Comparison of ENCODE assay signal across 9 mouse cellular contexts in the genomic region with DNA sequence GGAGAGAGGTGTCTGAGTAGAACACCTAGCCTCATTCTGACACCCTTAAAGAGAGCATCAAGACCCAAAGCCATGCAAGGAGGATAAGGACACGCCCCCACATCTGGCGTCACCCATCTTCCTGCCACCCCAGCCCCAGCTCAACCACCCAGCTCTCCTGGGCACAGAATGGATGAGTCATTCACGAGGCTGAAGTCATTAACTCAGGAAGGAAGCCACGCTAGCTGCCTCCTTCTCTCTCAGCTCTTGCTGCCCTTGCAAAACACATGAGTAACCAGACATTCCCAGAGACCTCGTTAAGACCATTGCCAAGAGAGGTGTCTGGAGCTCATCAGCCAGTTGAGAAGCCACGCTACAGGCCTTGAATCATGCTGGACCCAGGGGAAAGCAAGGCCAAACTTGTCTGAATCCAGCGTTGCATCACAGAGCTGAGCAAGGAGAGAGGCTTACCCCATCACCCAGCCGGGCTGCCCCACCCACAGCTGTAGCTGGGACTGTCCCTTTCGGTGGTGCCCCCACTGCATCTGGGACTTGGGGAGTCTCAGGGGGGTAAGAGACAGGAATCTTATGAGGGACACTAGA. TPM values are rescaled to one million over a fixed set of nuclear protein-coding genes. Genes with fewer than 3 reads are reported as not detected.
DNase-seq lines count a peak whose midpoint lies in the region; ATAC-seq lines count a peak whose summit lies in the region.
"Had no signal": no experiment of that assay in that cellular context is flagged by ENCODE, and none has a peak within 500 bp of the region (broad histone marks: within the 10 kb centered on the region; RNA-seq: fewer than 3 reads in every experiment).

No protein-coding gene starts in this region.

- H3K36me3 ChIP-seq in embryonic facial prominence, embryonic 14.5 days (ENCODE audit: control insufficient read depth, insufficient read depth, low read length), result no peaks in the 10 kb centered on the region
- H3K36me3 ChIP-seq in embryonic facial prominence, embryonic 10.5 days (replicated peaks), result no peaks in the 10 kb centered on the region
- no peaks in the 10 kb centered on the region for H3K36me3 ChIP-seq in intestine, embryonic 16.5 days (ENCODE audit: control insufficient read depth, insufficient read depth, low read length)
- H3K36me3 ChIP-seq in hindbrain, embryonic 10.5 days, result no peaks in the 10 kb centered on the region

- WGBS in embryonic facial prominence, embryonic 14.5 days, result 53% methylated on average over 9 of the region's 9 CpGs
- 68% methylated on average over 9 of the region's 9 CpGs for WGBS in embryonic facial prominence, embryonic 10.5 days
- 50% methylated on average over 9 of the region's 9 CpGs for WGBS in intestine, embryonic 16.5 days
- 76% methylated on average over 9 of the region's 9 CpGs for WGBS in hindbrain, embryonic 10.5 days

- peak; percentile 13; the same call in 1 of the 2 replicates for ATAC-seq in embryonic facial prominence, embryonic 14.5 days (ENCODE audit: low read depth)
- ATAC-seq in intestine, embryonic 16.5 days, result peak; percentile 36; the same call in 1 of the 2 replicates

- H3K9ac ChIP-seq in embryonic facial prominence, embryonic 14.5 days (ENCODE audit: low read depth, low read length), result no peak overlapping the region
- H3K9ac ChIP-seq in intestine, embryonic 16.5 days (ENCODE audit: low read depth, low read length), result no peak overlapping the region

- no peak overlapping the region for H3K4me2 ChIP-seq in embryonic facial prominence, embryonic 14.5 days (ENCODE audit: low read depth, low read length)
- no peak overlapping the region for H3K4me2 ChIP-seq in intestine, embryonic 16.5 days (ENCODE audit: low read depth, low read length)

- DNase-seq in embryonic facial prominence, embryonic 14.5 days (ENCODE audit: low spot score), result peak; percentile 49
- DNase-seq in embryonic facial prominence, embryonic 10.5 days (ENCODE audit: low spot score), result no peak
- peak; percentile 64 to 72 for DNase-seq in right cerebral cortex, adult 2 months (ENCODE audit: low spot score in 2 of 2)
- DNase-seq in right cerebral cortex, postnatal 4 days, result no peak
- peak; percentile 49 to 61 for DNase-seq in right cerebral cortex, postnatal 36 days (ENCODE audit: low spot score in 2 of 2)
- no peak for DNase-seq in neural tube, embryonic 10.5 days (ENCODE audit: extremely low spot score, low spot score)
- DNase-seq in hindbrain, embryonic 10.5 days (ENCODE audit: low spot score), result no peak

- no peaks in the 10 kb centered on the region for H3K9me3 ChIP-seq in embryonic facial prominence, embryonic 14.5 days (ENCODE audit: control insufficient read depth, low read length)
- no peaks in the 10 kb centered on the region for H3K9me3 ChIP-seq in embryonic facial prominence, embryonic 10.5 days
- H3K9me3 ChIP-seq in intestine, embryonic 16.5 days (ENCODE audit: control insufficient read depth, low read length), result no peaks in the 10 kb centered on the region
- no peaks in the 10 kb centered on the region for H3K9me3 ChIP-seq in hindbrain, embryonic 10.5 days

- peaks cover 38% of the 10 kb centered on the region for H3K4me1 ChIP-seq in embryonic facial prominence, embryonic 14.5 days (ENCODE audit: control insufficient read depth, insufficient read depth, low read length)
- H3K4me1 ChIP-seq in embryonic facial prominence, embryonic 10.5 days, result peaks cover 68% of the 10 kb centered on the region
- H3K4me1 ChIP-seq in intestine, embryonic 16.5 days (ENCODE audit: control insufficient read depth, insufficient read depth, low read length), result peaks cover 7% of the 10 kb centered on the region; the same call in 1 of the 2 replicates
- H3K4me1 ChIP-seq in hindbrain, embryonic 10.5 days (replicated peaks), result peaks cover 50% of the 10 kb centered on the region

- no peak overlapping the region for H3K4me3 ChIP-seq in embryonic facial prominence, embryonic 14.5 days (ENCODE audit: low read depth, low read length)
- H3K4me3 ChIP-seq in embryonic facial prominence, embryonic 10.5 days, result no peak overlapping the region
- H3K4me3 ChIP-seq in intestine, embryonic 16.5 days (ENCODE audit: low read length), result no peak overlapping the region
- no peak overlapping the region for H3K4me3 ChIP-seq in hindbrain, embryonic 10.5 days
- H3K4me3 ChIP-seq: erythroblast, embryonic 14.5 days had no signal

- H3K27me3 ChIP-seq in embryonic facial prominence, embryonic 14.5 days (replicated peaks; ENCODE audit: control insufficient read depth, insufficient read depth, low read length), result no peaks in the 10 kb centered on the region
- peaks cover 55% of the 10 kb centered on the region for H3K27me3 ChIP-seq in embryonic facial prominence, embryonic 10.5 days (replicated peaks; ENCODE audit: low read depth, poor library complexity, severe bottlenecking)
- H3K27me3 ChIP-seq in intestine, embryonic 16.5 days (replicated peaks; ENCODE audit: control insufficient read depth, insufficient read depth, low read length), result no peaks in the 10 kb centered on the region
- peaks cover 78% of the 10 kb centered on the region for H3K27me3 ChIP-seq in hindbrain, embryonic 10.5 days (ENCODE audit: insufficient read depth, poor library complexity, severe bottlenecking)

- H3K27ac ChIP-seq in embryonic facial prominence, embryonic 14.5 days (replicated peaks; ENCODE audit: low read depth, low read length), result no peak overlapping the region
- H3K27ac ChIP-seq in embryonic facial prominence, embryonic 10.5 days (replicated peaks), result no peak overlapping the region
- H3K27ac ChIP-seq in intestine, embryonic 16.5 days (ENCODE audit: low read length), result no peak overlapping the region
- no peak overlapping the region for H3K27ac ChIP-seq in hindbrain, embryonic 10.5 days

RNA-seq across cellular contexts. Expression of gene Hes1, which starts 39.4 kb away (rescaled TPM):
- polyA plus RNA-seq in embryonic facial prominence, embryonic 14.5 days (2014; fragmentation: Nextera tagmentation; extraction: Ambion mirVana), result 49.8 and 53.5 TPM in 2 replicates
- 43.3 and 47.2 TPM in 2 replicates for polyA plus RNA-seq in embryonic facial prominence, embryonic 10.5 days (2016; fragmentation: Nextera tagmentation; extraction: Ambion mirVana)
- 25.9 and 36.1 TPM in 2 replicates for polyA plus RNA-seq in intestine, embryonic 16.5 days (2015; fragmentation: Nextera tagmentation; extraction: Ambion mirVana)
- polyA plus RNA-seq in hindbrain, embryonic 10.5 days (2016; fragmentation: Nextera tagmentation; extraction: Ambion mirVana), result 31.2 and 31.9 TPM in 2 replicates

Comparison
In these comparisons a context has a peak if more than half of its experiments do, and no peak if none do; other contexts are left out.
1. DNase-seq: peak in embryonic facial prominence, embryonic 14.5 days (single experiment), right cerebral cortex, adult 2 months (2 of 2) and right cerebral cortex, postnatal 36 days (2 of 2); none in embryonic facial prominence, embryonic 10.5 days (single experiment), right cerebral cortex, postnatal 4 days (single experiment), neural tube, embryonic 10.5 days (single experiment) and hindbrain, embryonic 10.5 days (single experiment).